Mouse (Mus musculus) T-helper 1 cell (primary cell): ENCODE data around the gene Wnk2.

ENCODE experiments used
- in situ Hi-C: fragments of 300-600 bp; cut with MboI, MseI; formaldehyde crosslinking; loops from one replicate; pipeline ENCODE4 v1.15.1; 2025; ENCODE audit warnings: high pct_unique_total_duplicates

Wnk2 gene

DNA sequence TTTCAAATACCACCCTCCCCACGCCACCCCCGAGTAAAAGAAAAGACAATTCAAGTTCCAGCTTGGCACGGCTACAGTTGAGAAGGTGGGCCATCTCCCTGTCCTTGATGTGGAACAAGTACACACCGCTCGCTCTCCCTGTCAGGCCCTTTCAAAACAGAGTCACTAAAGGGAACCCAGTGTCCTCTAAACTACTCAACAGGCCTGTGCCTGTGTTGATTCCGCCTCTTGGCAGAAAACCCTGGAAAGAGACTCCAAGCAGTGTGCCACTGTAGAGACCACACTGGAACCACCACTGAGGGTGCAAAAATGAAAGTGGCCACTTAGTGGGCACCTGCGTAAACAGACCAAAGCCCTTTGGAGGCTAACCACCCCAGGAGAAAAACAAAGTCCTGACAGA lies 4.5 kb downstream of the Wnk2 start:
- in situ Hi-C loops, result no loop called here

DNA sequence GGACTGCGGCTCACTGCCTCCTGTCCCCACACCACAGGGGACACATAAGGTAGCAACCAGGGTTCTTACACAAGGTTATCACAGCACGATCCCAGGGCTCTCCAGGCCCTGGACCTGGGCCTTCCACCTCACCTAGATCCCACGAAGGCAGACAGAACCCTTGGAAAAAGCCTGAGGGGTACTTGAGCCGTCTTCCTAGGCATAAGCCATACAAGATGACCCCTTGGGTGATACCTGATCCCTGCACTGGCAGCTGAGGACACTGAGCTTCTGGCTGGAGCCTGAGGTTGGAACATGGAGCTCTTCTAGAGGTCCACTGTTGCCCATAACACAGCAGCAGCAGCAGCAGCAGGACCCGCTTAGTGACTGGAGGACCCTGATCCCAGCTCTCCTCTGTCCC lies 5.4 kb downstream of the Wnk2 start:
- in situ Hi-C loops, result no loop called here

DNA sequence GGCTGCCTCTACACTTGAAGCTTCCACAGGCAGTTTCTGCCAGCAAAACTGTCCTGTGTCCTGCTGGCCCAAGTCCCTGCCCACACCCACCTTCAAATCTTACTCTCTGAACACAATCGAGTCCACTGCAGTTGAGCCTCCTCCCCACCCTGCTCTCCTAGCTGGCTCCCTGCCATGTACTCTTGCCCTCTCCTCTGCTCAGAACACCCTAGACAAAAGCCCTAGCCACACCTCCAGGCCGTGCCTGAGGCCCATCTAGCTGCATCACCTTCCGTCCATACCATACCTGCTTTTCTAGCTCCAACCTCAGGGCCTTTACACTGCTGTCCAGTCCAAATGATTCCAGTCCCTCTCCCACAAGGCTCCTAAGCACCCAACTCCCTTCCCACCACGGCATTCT lies 7.2 kb downstream of the Wnk2 start:
- in situ Hi-C loops, result no loop called here

DNA sequence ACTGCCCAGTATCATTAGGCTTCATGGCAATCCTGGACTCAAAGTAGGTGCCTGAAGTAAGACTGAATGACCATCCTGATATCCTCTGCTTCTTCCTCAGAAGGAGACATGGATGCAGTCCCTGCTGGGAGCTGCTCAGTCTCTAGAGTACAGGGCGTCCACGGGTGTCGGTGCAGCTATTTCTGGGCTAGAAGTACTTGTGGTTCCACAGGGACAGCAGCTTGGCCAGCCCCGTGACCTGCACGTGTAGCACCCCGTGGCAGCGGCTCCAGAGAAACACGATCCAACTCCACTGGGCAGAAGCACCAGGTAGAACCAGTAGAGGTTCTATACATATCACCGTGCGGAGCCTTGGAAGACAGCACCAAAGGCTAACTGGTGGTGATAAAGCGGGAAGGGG lies 13.3 kb downstream of the Wnk2 start:
- in situ Hi-C loops, result no loop called here

DNA sequence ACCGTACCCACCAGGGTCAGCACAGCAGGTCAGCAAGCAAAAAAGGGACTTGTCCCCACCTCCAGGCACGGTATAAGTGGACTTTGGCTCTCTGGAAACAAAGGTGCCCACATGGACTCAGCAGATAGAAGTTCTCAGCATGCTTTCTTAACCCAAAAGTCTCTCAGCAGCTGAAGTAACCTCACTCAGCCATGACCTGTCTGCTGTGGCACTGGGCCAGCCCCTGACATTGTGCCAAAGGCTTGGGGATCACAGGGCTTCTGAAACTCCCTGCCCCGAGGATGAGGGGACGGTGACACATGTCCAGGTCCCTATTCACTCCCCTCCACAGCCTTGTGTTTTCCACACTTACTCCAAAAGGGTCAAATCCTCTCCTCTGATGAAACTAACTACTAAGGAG lies 14.7 kb downstream of the Wnk2 start:
- in situ Hi-C loops, result no loop called here

DNA sequence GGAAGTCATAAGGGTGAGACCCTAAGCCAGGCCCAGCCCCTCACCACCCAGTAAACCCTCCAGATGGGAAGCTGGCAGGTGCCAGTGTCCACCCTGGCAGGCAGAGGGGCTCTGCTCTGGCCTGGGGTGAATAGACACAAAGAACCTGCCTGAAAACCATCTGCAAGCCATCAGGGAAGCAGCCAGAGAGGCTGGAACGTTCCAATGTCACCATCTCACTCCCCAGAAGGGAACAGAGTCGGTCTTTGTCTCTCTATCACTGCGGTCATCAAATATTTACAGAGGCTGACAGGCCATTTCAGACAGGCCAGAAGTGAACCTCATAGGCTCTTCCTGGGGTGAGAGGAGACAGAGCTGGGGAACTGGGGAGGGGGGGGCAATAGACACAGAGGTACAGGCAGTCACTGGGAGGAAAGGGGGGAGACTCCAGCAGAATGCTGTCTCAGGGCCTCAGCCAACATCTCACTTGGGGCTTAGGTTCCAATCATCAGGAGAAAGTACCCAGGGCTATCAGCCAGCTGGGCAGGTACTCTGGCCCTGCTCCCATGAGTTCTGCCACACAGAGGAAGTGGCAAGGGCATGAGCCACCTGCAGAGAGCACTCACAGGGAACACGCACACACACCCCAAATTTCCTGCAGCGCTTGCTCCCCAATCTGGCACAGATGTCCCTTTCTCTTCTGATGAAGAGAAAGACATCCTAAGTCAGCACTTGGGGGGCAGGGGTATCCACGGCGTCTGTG lies 15.7 kb downstream of the Wnk2 start:
- in situ Hi-C loops, result no loop called here

DNA sequence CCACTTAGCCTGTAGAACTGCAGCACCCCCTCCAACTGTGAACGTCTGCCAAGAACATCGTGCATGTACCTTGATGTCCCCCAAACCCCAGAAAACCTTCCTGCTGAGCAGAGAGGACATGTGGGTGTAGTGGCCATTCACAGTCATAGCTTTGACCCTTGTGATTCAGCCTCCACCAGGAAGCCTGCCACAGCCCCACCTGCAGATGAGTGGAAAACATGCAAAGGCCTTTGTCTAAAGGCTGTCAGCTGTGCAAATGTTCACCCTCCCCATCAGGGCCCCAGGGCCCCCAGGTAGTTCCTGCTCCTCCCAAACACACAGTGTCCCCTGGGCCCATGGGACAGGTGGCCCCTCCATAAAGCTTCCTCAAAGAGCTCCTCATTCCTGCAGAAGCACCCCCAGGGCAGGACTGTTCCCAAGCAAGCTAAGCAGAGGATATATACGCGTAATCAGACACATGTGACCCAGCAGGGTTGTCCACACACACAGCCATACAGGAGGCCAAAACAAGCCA lies 16.4 kb downstream of the Wnk2 start:
- in situ Hi-C loops, result no loop called here

DNA sequence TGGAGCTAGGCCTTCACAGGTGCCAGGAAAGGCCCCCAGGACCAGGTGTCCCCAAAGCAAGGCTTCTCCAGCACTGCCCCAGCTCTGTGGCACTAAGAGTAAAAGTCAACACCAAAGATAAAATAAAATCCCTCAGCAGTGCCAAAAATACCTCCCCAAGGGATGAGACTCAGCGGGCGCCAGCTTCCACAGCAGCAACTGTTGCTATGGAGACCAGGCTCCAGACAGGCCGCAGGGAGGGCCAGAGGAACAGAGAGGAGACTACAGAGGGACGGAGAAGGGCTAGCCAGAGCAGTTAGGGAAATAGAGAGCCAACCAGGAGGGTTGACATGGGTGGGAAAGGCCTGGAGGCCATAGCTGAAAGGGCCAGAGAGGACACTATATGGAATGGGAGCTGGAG lies 18.0 kb downstream of the Wnk2 start:
- in situ Hi-C loops, result loop anchor here (10.0 kb wide), 1 partner anchor 865 kb away; the partner anchor contains the start of gene Id4

DNA sequence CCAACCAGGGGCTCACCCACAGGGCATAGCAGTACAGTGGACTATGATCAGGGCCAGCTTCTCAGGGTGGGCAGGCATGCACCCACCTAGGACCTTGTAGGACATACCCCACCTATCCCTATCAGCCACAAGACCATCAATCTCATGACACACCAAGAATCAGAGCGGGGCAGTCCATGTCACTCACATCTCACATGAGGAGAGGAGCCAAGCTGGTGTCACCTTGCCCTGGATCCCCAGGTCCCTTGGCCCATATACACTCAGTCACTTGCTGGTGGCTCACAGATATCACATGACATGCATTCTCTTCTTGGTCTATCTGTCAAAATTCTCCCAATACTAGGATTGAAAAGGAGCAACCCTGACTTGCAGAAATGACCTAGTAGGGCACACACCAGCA lies 18.7 kb downstream of the Wnk2 start:
- in situ Hi-C loops, result loop anchor here (10.0 kb wide), 1 partner anchor 864 kb away; the partner anchor contains the start of gene Id4

DNA sequence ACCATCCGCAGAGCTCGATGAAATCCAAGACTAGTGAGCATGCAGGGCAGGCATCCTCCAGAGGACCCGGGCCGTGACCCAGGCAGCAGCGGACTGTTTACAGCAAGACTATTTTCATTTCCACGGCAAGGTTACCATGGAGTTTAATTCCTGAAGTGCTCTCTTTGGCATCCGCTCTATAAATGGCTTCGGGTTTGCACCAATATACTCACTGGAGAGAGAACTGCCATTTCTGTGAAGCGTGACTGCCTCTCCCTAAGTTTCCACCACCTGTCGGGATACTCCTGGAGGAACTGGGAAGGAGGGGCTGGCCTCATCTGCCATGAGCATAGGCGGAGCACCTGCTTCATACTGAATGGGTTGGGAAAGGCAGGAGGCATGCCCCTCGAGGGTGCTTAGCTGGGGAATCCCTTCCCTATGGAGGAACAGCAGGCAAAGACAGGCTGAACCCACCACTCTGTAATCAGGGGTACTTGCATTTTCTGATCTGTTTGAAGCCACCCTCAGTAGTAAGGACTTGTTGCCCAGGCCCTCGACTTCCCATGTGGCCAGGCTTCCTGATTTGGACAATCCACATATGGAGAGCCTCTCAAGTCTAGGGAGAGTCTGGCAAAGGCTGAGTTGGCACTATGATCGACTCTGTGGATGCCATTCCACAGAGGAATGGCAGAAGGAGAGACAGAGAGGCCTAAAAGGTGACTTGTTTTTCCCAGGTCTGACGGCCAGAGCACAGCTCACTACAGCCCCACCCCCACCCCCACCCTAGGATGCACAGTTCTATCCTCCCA lies 19.8 kb downstream of the Wnk2 start:
- in situ Hi-C loops, result loop anchor here (10.0 kb wide), 1 partner anchor 863 kb away; the partner anchor contains the start of gene Id4

DNA sequence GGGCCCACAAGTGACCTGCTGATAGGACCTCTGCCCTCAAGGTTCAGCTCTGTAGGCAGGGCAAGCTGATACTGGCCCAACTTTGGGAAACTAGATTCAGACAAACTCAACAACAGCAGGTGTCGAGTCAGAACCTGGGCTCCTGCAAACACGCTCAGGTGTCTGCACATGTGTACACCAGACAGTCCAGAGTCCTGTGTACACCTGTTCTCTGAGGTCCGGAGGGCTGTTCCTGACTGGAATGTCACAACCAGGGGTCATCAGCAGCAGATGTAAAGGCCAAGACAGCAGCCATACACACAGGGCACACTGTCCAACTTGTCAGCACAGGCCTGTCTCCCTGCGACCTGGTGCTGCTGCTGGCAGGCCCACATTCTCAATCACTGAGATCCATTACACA lies 25.7 kb downstream of the Wnk2 start:
- in situ Hi-C loops, result loop anchor here (10.0 kb wide), 1 partner anchor 857 kb away; the partner anchor contains the start of gene Id4

DNA sequence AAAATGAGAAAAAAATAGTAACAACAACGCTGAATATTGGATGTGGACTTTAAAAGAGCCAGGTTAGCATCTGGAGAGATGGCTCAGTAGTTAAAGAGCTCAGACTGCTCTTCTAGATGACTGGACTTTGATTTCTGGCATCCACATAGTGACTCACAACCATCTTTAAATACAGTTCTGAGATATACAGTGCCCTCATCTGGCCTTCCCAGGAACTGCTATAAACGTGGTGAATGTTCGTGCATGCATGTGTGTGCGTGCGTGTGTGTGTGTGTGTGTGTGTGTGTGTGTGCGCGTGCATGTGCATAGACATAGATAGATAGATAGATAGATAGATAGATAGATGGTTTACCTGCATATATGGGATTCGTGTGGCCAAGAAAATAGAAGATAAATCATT lies 30.3 kb downstream of the Wnk2 start:
- in situ Hi-C loops, result no loop called here

DNA sequence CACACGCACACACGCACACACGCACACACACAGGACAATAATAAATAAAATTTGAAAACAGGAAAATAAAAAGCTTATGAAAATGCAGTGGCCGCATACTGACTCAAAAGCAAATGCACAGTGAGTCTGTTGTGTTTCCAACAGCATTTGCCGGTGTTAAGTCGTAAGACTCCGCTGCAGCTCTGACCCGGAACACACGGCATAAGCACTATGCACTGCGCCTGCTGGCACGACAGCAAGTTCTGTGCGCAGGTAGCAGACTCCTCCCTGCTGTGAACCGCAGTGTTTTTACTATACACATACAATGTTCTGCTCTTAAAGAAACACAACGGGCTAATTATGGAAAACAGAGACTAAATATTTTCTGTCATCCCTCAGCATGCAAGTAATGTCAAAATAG lies 32.9 kb downstream of the Wnk2 start:
- in situ Hi-C loops, result no loop called here

DNA sequence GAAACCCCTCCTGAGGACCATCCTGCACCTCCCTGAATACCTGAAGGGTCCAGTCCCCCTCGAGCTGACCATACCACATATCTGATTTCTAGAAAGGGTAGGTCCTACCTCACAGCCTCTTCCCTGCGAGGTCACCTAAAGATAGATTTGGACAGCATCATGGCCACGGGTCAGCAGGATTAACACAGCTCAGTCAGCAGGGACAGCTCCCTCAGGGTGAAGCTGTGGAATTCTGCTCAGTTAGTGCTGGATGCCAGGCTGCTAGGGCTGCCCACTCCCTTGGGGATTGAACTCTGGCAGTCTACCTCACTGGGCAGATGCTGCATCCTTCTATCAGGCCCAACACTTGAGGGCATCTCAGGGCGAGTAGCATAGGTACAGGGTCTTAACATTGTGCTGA lies 33.7 kb downstream of the Wnk2 start:
- in situ Hi-C loops, result no loop called here

DNA sequence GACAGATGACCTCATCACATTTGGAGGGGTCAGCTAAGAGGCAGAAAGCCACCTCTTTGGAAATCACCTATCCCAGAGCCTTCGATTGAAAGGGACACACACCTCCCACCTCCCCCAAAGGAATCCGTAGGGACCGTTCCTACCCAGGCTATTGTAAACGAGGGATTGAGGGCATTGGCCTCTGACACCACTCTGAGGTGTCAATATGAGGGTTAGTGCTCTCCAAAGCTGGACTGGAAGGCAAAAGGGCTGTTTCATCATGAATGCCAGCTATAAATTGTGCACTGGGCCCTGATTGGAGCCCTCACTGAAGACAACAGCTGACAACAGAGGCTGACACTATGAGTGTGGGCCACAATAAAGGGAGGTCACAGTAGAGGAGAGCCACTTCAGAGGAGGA lies 34.5 kb downstream of the Wnk2 start:
- in situ Hi-C loops, result no loop called here

DNA sequence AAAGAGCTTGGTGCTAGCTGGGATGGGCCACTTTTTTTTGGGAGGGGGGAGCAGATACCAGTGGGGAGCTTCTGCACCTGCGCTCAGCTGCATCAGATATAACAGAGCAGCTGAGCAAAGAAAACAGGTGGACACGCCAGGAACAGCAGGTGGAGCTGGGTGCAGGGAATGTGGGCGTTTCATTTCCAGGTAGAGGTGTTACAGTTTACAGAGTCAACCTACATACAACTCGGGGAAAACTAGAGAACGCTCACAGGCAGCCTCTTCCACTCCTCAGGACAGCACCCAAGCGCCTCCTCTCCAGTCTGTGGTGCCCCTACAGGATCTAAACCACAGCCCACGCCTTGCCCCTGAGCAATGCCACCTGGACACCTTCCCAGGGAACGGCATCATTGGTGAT lies 35.2 kb downstream of the Wnk2 start:
- in situ Hi-C loops, result no loop called here

DNA sequence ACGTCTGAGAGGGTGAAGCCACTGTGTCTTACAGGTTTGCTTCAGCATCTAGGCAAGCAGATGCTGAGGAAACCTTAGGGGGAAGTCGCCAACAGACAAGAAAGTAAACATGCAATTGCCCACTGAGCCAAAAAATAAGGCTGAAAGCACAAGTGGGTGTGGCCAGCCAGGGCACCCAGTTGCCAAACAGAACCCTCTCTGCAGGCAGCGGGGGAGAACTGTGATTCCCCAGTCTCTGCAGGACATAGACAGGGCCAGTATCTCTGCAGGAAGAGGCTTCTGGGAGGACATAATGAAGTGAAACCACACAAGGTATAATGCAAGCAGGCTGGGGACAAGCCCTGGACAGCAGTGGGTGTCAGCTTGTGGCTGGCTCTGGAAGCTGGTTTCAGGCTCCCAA lies 38.1 kb downstream of the Wnk2 start:
- in situ Hi-C loops, result no loop called here

DNA sequence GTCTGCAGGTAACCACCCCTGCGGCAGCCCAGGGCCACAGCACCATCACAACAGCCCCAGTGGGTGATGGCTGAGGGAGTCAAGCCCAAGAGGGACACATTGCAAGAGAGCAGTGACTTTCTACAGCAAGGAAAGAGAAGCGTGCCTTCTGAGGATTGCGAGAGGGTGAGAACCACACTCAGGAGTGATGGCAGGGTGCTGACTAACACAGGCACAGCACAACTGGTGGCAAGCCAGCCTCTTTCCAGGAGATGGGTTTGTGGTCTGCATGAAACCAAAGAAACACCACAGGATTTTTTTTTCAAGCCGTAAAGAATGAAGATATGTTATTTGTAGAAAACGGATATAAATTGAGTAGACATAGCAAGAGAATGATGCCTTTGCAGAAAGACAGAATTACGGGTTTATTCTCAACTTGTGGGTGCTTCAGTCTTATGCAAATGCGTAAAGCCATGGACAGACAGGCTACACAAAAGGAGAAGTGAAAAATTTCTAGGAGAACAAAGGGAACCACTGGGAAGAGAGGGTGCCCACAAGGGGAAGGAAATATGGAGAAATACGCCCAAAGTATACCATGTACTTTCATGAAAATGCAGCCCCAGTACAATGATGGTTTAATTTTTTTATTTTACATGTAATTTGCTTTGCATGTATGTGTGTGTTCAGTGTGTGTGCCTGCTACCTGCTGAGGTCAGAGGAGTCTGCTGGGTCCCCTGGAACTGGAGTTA lies 39.5 kb downstream of the Wnk2 start:
- in situ Hi-C loops, result no loop called here

DNA sequence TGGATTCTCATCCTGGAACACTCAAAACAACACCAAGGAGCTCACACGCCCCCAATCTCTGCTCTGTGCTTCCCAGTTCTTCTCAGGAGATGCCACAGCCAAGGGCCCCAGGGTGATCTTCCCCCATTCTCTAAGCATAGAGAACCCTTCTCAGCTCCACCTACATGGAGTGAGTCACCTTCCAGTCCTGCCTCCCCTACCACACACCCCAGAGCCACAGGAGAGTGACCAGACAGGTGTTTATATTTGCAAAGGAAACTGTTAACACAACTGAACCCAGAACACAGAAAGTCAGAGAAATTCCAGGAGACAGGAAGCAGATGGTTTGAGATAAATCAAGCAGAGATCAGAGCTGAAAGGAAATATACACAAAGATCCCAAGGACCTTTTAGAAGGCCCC lies 43.9 kb downstream of the Wnk2 start:
- in situ Hi-C loops, result no loop called here

DNA sequence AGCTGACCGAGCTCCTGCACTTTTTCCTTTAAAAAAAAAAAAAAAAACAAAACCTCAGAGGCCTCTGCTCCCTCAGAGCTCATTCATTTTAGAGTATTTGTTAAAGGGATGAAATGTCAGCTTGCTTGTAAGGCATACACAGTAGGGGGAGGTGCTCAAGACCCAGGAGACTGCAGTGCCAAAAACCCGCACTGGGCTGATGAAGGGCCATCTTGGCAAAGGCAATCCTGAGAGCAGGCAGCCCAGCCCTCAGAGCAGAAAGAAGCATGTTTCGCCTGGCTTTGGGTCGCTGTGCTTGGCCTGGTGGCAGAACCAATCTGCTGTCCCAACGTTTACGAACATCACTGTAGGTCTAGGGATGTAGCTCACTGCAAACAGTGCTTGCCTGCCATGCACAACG lies 44.6 kb downstream of the Wnk2 start:
- in situ Hi-C loops, result no loop called here

DNA sequence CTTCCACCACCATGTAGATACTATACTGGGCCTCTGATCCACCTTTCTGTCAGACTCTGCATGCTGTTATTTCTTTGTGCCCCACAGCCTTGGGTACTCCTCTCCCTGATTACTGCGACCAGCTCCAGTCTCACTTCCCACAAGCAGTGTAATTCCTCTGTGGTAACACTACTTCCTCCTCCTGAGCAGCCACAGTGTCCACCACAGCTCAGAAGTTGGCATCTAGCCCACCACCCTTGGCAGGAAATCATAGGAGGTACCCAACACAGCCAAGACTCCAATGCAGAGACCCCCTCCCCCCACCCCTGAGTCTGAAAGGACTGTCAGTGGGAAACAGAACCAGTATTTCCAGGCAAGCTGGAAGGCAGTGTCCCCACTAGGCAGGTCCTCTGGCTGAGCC lies 47.4 kb downstream of the Wnk2 start:
- in situ Hi-C loops, result no loop called here

DNA sequence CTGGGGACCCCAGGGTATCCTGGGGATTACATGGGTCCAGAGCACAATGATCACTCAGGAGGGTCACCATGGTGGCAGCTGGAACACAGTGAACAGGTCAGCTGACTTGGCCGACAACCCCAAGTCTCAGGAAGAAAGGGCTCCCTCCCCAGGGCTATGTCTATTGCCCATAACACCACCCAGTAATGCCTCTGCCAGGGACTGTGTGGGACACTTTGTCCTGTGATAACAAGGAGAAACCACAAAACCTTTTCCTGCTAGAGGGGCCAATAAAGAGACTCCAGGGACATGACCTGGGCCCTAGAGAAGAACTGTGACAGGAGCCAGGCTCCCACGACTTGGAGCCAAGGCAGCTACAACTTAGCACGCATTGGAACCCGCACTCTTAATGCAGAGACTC lies 51.0 kb downstream of the Wnk2 start:
- in situ Hi-C loops, result no loop called here
